Mouse (Mus musculus) liver (tissue): Measurements from ENCODE around the gene Hapln2.

Experiments used
- DNase-seq: peaks from one replicate; pipeline ENCODE4 v3.0.0-alpha.2; 2020; ENCODE audit warnings: mixed read lengths

Hapln2 gene

DNA sequence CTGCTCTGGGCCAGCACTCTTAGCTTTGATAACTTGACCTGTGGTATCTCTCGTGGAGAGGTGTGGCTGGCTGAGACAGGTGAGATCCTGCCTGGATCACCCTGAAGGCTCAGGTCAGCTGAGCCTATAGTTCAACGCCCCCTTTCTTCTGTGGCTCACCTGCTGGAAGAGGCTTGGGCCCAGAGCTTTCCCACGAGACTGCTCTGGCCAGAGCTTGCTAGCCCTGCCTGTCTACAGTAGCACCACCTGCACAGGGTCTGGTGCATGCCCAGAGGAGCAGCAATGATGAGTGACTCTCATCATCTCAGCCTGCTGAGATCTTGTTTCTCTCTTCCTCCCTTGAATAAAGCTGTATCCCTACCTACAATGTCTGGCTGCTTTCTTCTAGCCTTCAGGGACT is 47.3 kb downstream of the Hapln2 start:
- DNase-seq = no peak

DNA sequence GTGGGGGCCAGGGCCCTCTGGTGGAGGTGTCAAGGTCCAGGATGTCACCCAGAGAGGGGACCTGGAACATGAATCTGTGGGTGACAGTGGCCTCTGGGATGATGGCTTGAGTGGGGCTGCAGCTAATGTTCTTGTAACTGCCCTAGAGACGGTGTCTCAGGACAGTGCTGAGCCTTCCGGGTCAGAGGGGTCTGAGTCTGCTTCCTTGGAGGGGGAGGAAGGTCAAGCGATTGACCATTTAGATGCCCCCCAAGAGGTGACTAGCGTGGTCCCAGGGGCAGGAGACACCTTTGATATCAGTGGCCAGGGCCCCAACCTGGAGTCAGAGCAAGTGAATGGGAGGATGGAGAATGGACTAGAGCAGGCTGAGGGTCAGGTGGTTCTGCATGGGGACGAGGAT is 47.9 kb downstream of the Hapln2 start:
- no peak for DNase-seq

DNA sequence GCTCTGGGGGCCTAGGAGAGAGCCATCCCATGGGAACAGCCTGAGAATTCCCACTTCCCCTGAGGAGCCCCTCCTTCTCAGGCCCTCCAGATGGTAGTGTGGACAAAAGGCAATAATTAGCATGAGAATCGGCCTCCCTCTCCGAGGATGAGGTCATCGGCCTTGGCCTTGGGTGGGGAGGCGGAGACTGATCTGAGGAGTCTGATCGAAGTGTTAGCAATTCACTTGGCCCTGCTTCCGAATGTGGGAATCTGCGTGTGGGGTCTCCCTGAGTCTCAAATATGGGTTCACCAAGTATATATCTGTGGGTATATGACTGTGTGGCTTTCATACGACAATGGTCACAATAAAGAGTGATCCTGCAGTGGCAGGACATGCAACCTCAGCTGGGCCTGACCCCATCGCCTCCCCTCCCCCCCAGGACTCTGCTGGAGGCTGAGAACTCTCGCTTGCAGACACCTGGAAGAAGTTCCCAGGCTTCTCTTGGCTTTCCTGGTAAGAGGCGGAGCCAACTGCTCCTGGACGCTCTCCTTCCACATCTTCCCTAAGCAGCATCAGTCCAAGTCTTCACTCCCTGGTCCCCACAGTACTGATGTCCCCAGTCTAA is 52.9 kb downstream of the Hapln2 start:
- DNase-seq = no peak

DNA sequence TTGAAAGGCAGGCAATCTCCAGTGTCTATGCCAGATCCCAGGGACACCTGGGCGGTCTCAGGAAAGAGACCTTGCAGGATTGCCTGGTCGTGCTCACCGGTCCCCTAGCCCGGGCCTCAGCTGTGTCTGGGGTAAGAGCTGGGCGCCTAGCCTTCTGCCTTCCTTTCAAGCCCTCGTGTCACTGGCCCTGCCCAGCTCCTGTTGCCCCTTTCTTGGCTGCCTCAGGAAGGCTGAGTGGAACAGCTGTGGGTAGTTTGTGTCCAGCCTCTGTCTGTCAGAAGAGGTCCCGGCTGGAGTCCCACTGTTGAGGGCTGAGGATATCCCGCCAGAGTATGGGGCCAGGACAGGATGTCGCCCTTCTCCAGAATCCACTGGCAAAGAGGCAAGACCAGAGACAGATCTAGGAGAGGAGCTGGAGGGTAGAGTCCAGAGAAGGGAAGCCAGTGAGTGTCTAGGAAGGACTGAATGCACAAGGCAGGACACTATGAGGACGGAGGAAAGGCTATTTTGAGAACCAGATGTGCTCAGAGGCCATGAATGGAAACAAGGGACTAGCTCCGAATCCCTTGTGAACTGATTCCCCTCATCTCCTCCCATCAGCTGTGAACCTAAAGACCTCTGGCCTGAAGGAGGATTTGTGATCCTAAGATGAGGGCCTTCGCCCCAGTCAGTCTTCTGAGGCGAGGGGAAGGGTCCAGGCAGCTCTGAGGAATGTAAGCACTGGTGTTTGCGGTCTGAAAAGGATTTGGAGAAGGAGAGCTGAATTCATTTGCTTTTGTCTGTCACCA is 53.6 kb downstream of the Hapln2 start:
- DNase-seq = no peak

DNA sequence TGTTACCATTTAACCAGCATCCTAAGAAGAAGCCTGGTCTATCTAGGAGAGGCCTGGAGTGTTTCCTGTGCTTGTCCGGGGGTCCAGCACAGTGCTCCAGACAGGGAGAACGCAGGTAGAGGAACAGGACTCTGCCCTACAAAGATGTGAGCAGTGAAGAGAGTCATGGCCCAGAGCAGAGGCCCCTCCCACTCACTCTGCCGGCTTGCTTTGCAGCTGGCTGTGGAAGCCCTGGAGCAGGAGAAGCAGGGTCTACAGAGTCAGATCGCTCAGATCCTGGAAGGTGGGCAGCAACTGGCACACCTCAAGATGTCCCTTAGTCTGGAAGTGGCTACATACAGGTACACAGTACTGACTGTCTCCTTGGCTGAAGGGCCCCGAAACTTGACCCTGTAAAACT is 54.6 kb downstream of the Hapln2 start:
- DNase-seq = no peak

DNA sequence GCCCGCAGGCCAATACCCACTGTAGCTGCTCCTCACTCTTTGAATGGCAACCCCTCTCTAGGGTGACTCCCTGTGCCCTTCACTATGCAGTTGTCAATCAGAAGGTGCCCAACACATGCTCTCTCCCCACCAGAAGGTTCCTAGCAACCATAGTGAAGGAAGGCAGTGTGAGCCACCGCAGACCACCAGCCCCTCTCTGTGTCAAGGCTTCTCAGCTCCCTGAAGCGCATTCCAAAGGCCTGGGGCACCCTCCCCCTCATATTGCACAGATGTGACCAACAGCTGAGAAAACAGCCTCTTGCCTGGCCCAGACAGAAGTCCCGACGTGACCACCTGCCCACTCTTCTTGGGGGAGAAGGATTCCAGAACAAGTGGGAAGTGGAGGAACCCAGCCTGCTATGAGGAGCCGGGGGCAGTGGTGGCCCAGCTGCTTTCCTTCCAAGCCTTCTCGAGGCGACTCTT is 55.1 kb downstream of the Hapln2 start:
- DNase-seq = no peak
